Mouse (Mus musculus) left cerebral cortex, adult 9 months (tissue): ENCODE measurements around the gene Olfr609.
"Not testable (repeated sequence)": the region's sequence is repeated elsewhere in the genome, so short reads cannot be mapped to it uniquely, and the experiment has no call there.

Experiments used
- DNase-seq, 2 experiments: peaks; one replicate each; pipeline ENCODE4 v3.0.0; 2022; ENCODE audit warnings: low spot score in 2 of 2

The Olfr609 gene

DNA sequence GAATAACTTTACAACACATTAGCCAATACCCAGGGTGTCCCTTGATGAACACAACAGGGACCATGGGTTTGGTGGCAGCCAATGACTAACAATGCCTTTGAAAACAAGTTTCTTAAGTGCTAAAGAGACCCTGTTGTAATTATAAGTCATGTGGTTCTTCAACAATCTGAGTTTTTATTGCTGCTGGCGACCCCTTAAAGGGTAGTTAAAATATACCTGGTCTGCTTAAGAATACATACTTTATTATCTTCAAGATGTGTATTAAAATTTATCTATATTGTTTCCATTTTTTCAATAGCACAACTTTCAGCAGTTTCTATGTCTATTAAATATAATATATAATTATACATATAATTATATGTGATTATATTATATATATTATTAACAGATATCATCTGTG is at the start of gene Olfr609:
Olfr609 (minus strand) TSS at position 101 of the 400 bp plus-strand sequence.
- DNase-seq, result no peak

DNA sequence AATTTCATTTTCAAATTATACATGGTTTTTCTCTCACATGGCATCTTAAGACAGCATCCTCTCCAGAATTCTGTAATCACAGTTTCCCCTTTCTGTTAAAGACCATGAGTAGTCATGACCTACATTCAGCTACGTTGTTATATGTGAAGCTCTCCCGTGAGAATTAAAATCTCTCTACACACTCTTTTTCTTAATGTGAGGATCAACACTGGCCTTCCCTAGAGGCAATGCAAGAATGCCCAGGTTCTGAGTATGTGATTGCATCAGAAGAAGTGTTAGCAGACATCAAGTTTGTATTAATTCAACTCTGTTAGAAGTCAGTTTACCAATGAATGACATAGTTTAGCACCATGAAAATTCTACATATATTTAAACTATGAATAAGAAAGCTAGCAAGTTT is 44.8 kb upstream of the Olfr609 start, which contains the start of gene Olfr612:
Olfr612 (minus strand) TSS at position 101 of the 400 bp plus-strand sequence.
- DNase-seq, result not testable (repeated sequence)

DNA sequence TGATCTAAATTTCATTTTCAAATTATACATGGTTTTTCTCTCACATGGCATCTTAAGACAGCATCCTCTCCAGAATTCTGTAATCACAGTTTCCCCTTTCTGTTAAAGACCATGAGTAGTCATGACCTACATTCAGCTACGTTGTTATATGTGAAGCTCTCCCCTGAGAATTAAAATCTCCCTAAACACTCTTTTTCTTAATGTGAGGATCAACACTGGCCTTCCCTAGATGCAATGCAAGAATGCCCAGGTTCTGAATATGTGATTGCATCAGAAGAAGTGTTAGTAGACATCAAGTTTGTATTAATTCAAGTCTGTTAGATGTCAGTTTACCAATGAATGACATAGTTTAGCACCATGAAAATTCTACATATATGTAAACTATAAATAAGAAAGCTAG is 22.9 kb upstream of the Olfr609 start, which contains the start of gene Olfr611:
Olfr611 (minus strand) TSS at position 101 of the 400 bp plus-strand sequence.
- DNase-seq, result not testable (repeated sequence)

DNA sequence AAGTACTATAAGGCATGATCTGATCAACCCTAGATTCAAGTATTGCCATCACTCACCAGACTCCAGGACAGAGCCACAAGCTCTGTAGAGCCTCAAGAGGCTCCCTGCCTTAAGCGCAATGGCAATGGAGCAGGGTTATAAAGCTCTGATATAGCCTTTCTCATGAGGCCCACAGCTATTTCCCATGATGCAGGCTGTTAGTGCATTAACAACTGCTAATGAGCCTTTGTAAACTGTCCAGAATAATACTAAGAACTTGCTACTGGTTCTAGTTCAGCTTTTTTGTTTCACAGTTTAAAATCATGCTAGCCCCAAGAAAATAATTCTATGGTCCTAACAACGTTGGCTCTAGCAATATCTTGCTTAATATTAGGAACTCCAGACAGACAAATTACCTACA is 14.2 kb upstream of the Olfr609 start, which contains the start of gene Olfr610:
Olfr610 (minus strand) TSS at position 101 of the 400 bp plus-strand sequence.
- DNase-seq, result no peak

DNA sequence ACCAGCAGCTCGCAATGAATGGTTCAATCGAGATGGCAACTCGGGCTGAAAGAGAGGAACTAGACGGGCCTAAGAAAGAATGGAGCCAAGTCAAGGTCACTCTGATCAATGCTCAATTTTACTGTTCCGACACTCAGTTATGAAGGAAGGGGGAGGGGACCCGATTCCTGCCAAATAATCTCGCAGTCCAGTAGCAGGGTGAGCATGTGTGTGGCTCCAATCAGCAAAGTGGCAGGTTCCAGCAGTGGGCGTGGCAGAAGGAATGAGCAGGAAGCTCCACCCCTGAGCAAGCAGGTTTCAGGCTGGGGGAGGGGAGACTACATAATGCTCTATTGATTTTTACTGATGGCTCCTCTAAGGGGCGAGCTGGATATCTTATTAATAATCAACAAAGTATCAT is 20.8 kb downstream of the Olfr609 start:
- DNase-seq, result not testable (repeated sequence)

DNA sequence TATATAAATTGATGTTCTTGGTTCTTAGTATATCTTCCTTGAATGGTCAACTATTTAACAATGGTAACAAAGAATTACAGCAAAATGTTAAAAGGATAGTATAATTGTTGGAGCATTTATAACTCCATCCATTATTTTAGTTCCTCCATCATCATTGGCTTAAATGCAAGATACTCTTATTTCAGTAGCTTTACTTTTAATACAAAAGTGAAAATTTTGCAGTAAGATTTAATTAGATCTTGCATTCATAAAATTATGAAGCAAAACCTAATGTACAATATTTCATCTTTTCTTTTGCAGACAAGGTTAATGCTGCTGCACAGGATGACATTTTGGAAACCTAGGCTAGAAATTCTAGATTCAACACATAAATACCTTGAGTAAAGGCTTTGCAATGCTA is 28.3 kb downstream of the Olfr609 start, which contains the start of gene Olfr608:
Olfr608 (plus strand) TSS at position 301 of the 400 bp plus-strand sequence.
- DNase-seq, result no peak

DNA sequence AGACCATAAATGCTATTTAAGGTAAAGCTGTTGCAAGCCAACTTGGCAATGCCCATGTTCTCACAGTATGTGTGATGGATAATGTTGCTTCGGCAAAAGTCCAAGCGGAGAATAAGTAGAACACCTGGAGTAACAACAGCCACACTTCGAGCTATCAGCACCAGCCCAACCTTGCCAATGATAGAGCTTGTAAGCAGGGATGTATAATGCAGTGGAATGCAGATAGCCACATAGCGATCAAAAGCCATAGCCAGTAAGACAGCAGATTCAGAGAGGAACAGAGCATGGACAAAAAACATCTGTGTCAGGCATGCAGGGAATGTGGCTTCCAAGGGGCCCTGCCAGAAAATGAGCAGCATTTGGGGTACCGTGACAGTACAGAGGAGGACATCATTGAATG is 37.3 kb downstream of the Olfr609 start:
- DNase-seq, result no peak

DNA sequence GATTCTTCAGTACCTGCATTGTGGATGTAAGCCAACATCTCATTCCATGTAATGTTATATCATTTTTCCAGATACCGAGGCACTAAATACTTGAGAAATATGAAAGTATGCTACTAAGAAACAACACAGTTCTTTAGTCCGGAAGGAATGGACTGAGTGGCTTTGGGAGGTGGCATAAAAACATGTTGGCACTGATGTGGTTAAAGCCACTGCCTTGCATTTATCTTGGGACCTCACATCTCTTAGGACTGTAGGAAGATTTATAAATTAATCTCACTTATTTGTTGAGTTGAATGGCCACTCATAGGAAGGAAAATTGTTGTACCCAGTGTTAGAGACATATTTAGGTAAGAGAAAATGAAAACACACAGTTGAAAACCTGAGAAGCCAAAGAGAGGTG is 49.1 kb downstream of the Olfr609 start, which contains the start of gene Olfr606:
Olfr606 (plus strand) TSS at position 301 of the 400 bp plus-strand sequence.
- DNase-seq, result no peak

DNA sequence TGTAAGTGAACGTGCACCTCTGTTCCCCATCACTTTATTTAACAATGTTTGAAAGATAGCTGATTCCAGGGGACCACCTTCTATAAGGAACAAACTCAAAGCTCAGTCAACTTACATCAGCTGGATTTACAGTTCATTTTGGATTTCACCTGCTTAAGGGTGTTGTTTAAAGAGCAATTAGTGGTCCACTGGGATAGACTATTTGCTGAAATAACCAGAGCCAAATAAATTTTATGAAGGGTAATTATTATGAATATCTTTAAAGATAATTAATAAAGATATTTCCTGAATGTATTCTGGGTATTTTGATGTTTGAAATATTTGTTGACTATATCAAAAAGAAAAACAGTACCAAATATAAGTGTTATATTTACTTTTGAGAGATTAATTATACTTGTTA is 52.5 kb downstream of the Olfr609 start, which contains the start of gene Olfr605:
Olfr605 (minus strand) TSS at position 101 of the 400 bp plus-strand sequence.
- DNase-seq, result no peak
